Mouse (Mus musculus) mouse embryonic stem cell (cell line): ENCODE measurements around the gene Dock9.
"Not testable (repeated sequence)": the region's sequence is repeated elsewhere in the genome, so short reads cannot be mapped to it uniquely, and the experiment has no call there.

ENCODE experiments used
- in situ Hi-C, 2 experiments: fragments of 300-500 bp; cut with MboI; formaldehyde crosslinking; loops; 1 replicate in 1 of 2; 3 replicates in 1 of 2; pipeline ENCODE4 v1.14.3; 2019 to 2020; ENCODE audit warnings: low sequenced_read_pairs in 2 of 2, low pct_unique_long_range_greater_than_20kb in 1 of 2, mixed read lengths in 1 of 2; ENCODE audit not compliant: unreplicated experiment in 1 of 2

Gene Dock9

GRCm38 (mm10) chr14:121657633-121658032, 140.0 kb downstream of the Dock9 start:
- in situ Hi-C loops = no loop called here

GRCm38 (mm10) chr14:121656912-121657311, 140.7 kb downstream of the Dock9 start:
- in situ Hi-C loops = no loop called here

GRCm38 (mm10) chr14:121654977-121655376, 142.7 kb downstream of the Dock9 start:
- in situ Hi-C loops = no loop called here

- in situ Hi-C loops = no loop called here
These were observed 143.1 kb downstream of the Dock9 start for GRCm38 (mm10) chr14:121654416-121654967.

GRCm38 (mm10) chr14:121653717-121654116, 143.9 kb downstream of the Dock9 start:
- in situ Hi-C loops = no loop called here

GRCm38 (mm10) chr14:121653241-121653640, 144.4 kb downstream of the Dock9 start:
- in situ Hi-C loops = no loop called here

GRCm38 (mm10) chr14:121648581-121649060, 149.0 kb downstream of the Dock9 start:
- in situ Hi-C loops = no loop called here

- in situ Hi-C loops = no loop called here
These were observed 149.9 kb downstream of the Dock9 start for GRCm38 (mm10) chr14:121647693-121648092.

GRCm38 (mm10) chr14:121646617-121647016, 151.0 kb downstream of the Dock9 start:
- in situ Hi-C loops = no loop called here

- in situ Hi-C loops = no loop called here
These were observed 153.3 kb downstream of the Dock9 start for GRCm38 (mm10) chr14:121644302-121644701.

- in situ Hi-C loops = no loop called here
These were observed 156.4 kb downstream of the Dock9 start for GRCm38 (mm10) chr14:121641271-121641670.

- in situ Hi-C loops = no loop called here
These were observed 160.6 kb downstream of the Dock9 start for GRCm38 (mm10) chr14:121636935-121637510.

- in situ Hi-C loops = no loop called here
These were observed 162.8 kb downstream of the Dock9 start for GRCm38 (mm10) chr14:121634736-121635430.

GRCm38 (mm10) chr14:121634093-121634735, 163.4 kb downstream of the Dock9 start:
- in situ Hi-C loops = no loop called here

- in situ Hi-C loops = no loop called here
These were observed 165.7 kb downstream of the Dock9 start for GRCm38 (mm10) chr14:121631934-121632333.

GRCm38 (mm10) chr14:121626741-121627140, 170.9 kb downstream of the Dock9 start:
- in situ Hi-C loops = no loop called here

- in situ Hi-C loops = not testable (repeated sequence)
These were observed 173.6 kb downstream of the Dock9 start for GRCm38 (mm10) chr14:121623996-121624542.

- in situ Hi-C loops = no loop called here
These were observed 175.8 kb downstream of the Dock9 start for GRCm38 (mm10) chr14:121621806-121622205.

GRCm38 (mm10) chr14:121620567-121620966, 177.1 kb downstream of the Dock9 start:
- in situ Hi-C loops = no loop called here
